ENCODE assay signal across 13 mouse cellular contexts in genomic region chr5:43842011-43842285, GRCm38 (mm10). TPM values are rescaled to one million over a fixed set of nuclear protein-coding genes. Genes with fewer than 3 reads are reported as not detected.
DNase-seq lines count a peak whose midpoint lies in the region; ATAC-seq and TF ChIP-seq lines count a peak whose summit lies in the region.
"Had no signal": no experiment of that assay in that cellular context is flagged by ENCODE, and none has a peak within 500 bp of the region (broad histone marks: within the 10 kb centered on the region; RNA-seq: fewer than 3 reads in every experiment).

No protein-coding gene starts in this region.

- H3K27ac ChIP-seq in kidney, embryonic 15.5 days = no peak overlapping the region
- H3K27ac ChIP-seq in midbrain, embryonic 11.5 days (ENCODE audit: low read depth, low read length) = no peak overlapping the region
- H3K27ac ChIP-seq: midbrain, embryonic 13.5 days had no signal

- no peak for ATAC-seq in kidney, embryonic 15.5 days (replicated peaks; ENCODE audit: low FRiP score)
- peak; percentile 7; the same call in 1 of the 2 replicates for ATAC-seq in common myeloid progenitor, adult 5-6 weeks (replicated peaks; ENCODE audit: low read depth, poor library complexity, severe bottlenecking)
- no peak for ATAC-seq in midbrain, embryonic 11.5 days (ENCODE audit: low FRiP score)
- ATAC-seq: forebrain, postnatal 0 days; Patski had no signal

- TF ChIP-seq CTCF in C2C12 (IDR thresholded peaks at IDR 0.05; ENCODE audit: control insufficient read depth, insufficient read depth, insufficient read length) = no peak

- no peaks in the 10 kb centered on the region for H3K79me2 ChIP-seq in C2C12 (ENCODE audit: control insufficient read depth, insufficient read depth)

- H3K27me3 ChIP-seq in kidney, embryonic 15.5 days = no peaks in the 10 kb centered on the region
- H3K27me3 ChIP-seq in C2C12 (ENCODE audit: control insufficient read depth, insufficient read depth, insufficient read length) = peaks cover 3% of the 10 kb centered on the region
- H3K27me3 ChIP-seq in midbrain, embryonic 11.5 days (ENCODE audit: control insufficient read depth, insufficient read depth, low read length) = no peaks in the 10 kb centered on the region
- H3K27me3 ChIP-seq: midbrain, embryonic 13.5 days; Patski had no signal

- no peaks in the 10 kb centered on the region for H3K79me3 ChIP-seq in C2C12 (ENCODE audit: low read depth)

- 80% methylated on average over 5 of the region's 5 CpGs for WGBS in kidney, embryonic 15.5 days
- WGBS in midbrain, embryonic 11.5 days = 84% methylated on average over 5 of the region's 5 CpGs

- H3K9me3 ChIP-seq in kidney, embryonic 15.5 days (replicated peaks) = no peaks in the 10 kb centered on the region
- H3K9me3 ChIP-seq in midbrain, embryonic 11.5 days (ENCODE audit: control insufficient read depth, low read length) = no peaks in the 10 kb centered on the region

- H3K36me3 ChIP-seq in kidney, embryonic 15.5 days = no peaks in the 10 kb centered on the region
- no peaks in the 10 kb centered on the region for H3K36me3 ChIP-seq in C2C12 (ENCODE audit: control insufficient read depth, insufficient read depth)
- H3K36me3 ChIP-seq in midbrain, embryonic 11.5 days (ENCODE audit: control insufficient read depth, insufficient read depth, low read length) = no peaks in the 10 kb centered on the region
- H3K36me3 ChIP-seq: midbrain, embryonic 13.5 days had no signal

- peak overlapping the region; percentile 28; the same call in 1 of the 2 replicates for H3K4me2 ChIP-seq in kidney, embryonic 15.5 days
- H3K4me2 ChIP-seq in midbrain, embryonic 11.5 days = no peak overlapping the region
- H3K4me2 ChIP-seq: midbrain, embryonic 13.5 days had no signal

- H3ac ChIP-seq in C2C12 (ENCODE audit: control insufficient read depth, insufficient read length, low read depth) = peak overlapping the region; percentile 32

- H3K4me3 ChIP-seq in kidney, embryonic 15.5 days (replicated peaks) = no peak overlapping the region
- H3K4me3 ChIP-seq in C2C12 (ENCODE audit: insufficient read depth, poor library complexity, severe bottlenecking) = peak overlapping the region; percentile 12
- no peak overlapping the region for H3K4me3 ChIP-seq in midbrain, embryonic 11.5 days (ENCODE audit: low read depth, low read length)
- H3K4me3 ChIP-seq: midbrain, embryonic 13.5 days had no signal

- peaks cover 11% of the 10 kb centered on the region; the same call in 1 of the 2 replicates for H3K4me1 ChIP-seq in kidney, embryonic 15.5 days
- H3K4me1 ChIP-seq in midbrain, embryonic 11.5 days (ENCODE audit: control insufficient read depth, insufficient read depth, low read length) = no peaks in the 10 kb centered on the region

- H3K9ac ChIP-seq in kidney, embryonic 15.5 days = no peak overlapping the region
- no peak overlapping the region for H3K9ac ChIP-seq in midbrain, embryonic 11.5 days (ENCODE audit: low read length)
- H3K9ac ChIP-seq: forebrain, postnatal 0 days; midbrain, embryonic 13.5 days had no signal

- DNase-seq in kidney, adult 9 months = no peak
- peak; percentile 31 for DNase-seq in lung, postnatal 36 days
- DNase-seq in midbrain, embryonic 11.5 days (ENCODE audit: low spot score, missing footprints) = no peak
- DNase-seq in gastrocnemius, postnatal 25 days = no peak
- DNase-seq: forebrain, postnatal 0 days; thymus, adult 18-20 months had no signal

TF ChIP-seq in C2C12, 6 proteins besides CTCF, POLR2A, EP300 and RAD21:
- TF ChIP-seq USF1 (IDR thresholded peaks at IDR 0.05; ENCODE audit: low read depth) (no peak), MYOD1 (IDR thresholded peaks at IDR 0.05; ENCODE audit: control insufficient read depth, insufficient read length, low read depth) (no peak), MYOG (IDR thresholded peaks at IDR 0.05; ENCODE audit: control insufficient read depth, extremely low read depth, insufficient read length) (no peak), FOSL1 (IDR thresholded peaks at IDR 0.05; ENCODE audit: insufficient read depth, low read length, poor library complexity, severe bottlenecking) (no peak), CEBPB (IDR thresholded peaks at IDR 0.05; ENCODE audit: low read depth) (no peak), MAX (IDR thresholded peaks at IDR 0.05) (no peak)

RNA-seq across cellular contexts. Expression of gene Fbxl5, which starts 20.5 kb away (rescaled TPM):
- 54.8 and 56.7 TPM in 2 replicates for polyA plus RNA-seq in kidney, embryonic 15.5 days (2015; fragmentation: Nextera tagmentation; extraction: Ambion mirVana)
- polyA plus RNA-seq in C2C12 (2012; fragmentation: generic; extraction: Trizol) = 10.5 TPM
- total RNA-seq in common myeloid progenitor, adult 5-6 weeks (2017) = 50.0 and 55.5 TPM in 2 replicates
- 73.1 and 79.5 TPM in 2 replicates for polyA plus RNA-seq in midbrain, embryonic 11.5 days (2014; fragmentation: Nextera tagmentation; extraction: Ambion mirVana)
- total RNA-seq in gastrocnemius, postnatal 25 days (2021) = 10 to 100 TPM; 26.6 to 27.4 TPM

RNA-seq across cellular contexts. Expression of gene Bst1, which starts 23.3 kb away (rescaled TPM):
- polyA plus RNA-seq in kidney, embryonic 15.5 days (2015; fragmentation: Nextera tagmentation; extraction: Ambion mirVana) = 0.55 TPM in 1 of 2 replicates, not detected in the other
- not detected for polyA plus RNA-seq in C2C12 (2012; fragmentation: generic; extraction: Trizol)
- not detected in 2 replicates for total RNA-seq in common myeloid progenitor, adult 5-6 weeks (2017)
- 0.12 TPM in 1 of 2 replicates, not detected in the other for polyA plus RNA-seq in midbrain, embryonic 11.5 days (2014; fragmentation: Nextera tagmentation; extraction: Ambion mirVana)
- under 1 TPM in 1 of 2 experiments, not detected in 1; 0.21 TPM for total RNA-seq in gastrocnemius, postnatal 25 days (2021)
- total RNA-seq: layer of hippocampus, postnatal 25 days had no signal
- polyA plus RNA-seq: hindbrain, embryonic 11.5 days; midbrain, embryonic 13.5 days had no signal

RNA-seq across cellular contexts. Expression of gene Cd38, which starts 26.4 kb away (rescaled TPM):
- 30.2 and 33.8 TPM in 2 replicates for polyA plus RNA-seq in kidney, embryonic 15.5 days (2015; fragmentation: Nextera tagmentation; extraction: Ambion mirVana)
- polyA plus RNA-seq in C2C12 (2012; fragmentation: generic; extraction: Trizol) = 0.18 TPM
- 1.1 and 2.2 TPM in 2 replicates for total RNA-seq in common myeloid progenitor, adult 5-6 weeks (2017)
- polyA plus RNA-seq in midbrain, embryonic 11.5 days (2014; fragmentation: Nextera tagmentation; extraction: Ambion mirVana) = 5.5 and 5.6 TPM in 2 replicates
- 1 to 10 TPM; 2.9 to 3.3 TPM for total RNA-seq in gastrocnemius, postnatal 25 days (2021)
